Mouse (Mus musculus): ENCODE results near the gene Lmntd1.

GRCm38 (mm10) chr6:145457066-145457465 lies 157.1 kb downstream of the Lmntd1 start:
- TF ChIP-seq GATA1 (IDR thresholded peaks at IDR 0.05; ENCODE audit: borderline replicate concordance, low read length) = no peak
- no peak for TF ChIP-seq FLI1 (IDR thresholded peaks at IDR 0.05; ENCODE audit: low read length)
